Mouse (Mus musculus) MEL (cell line): ENCODE measurements around the gene Zfp931. TPM values are rescaled to one million over a fixed set of nuclear protein-coding genes. Genes with fewer than 3 reads are reported as not detected.
"Not testable (repeated sequence)": the region's sequence is repeated elsewhere in the genome, so short reads cannot be mapped to it uniquely, and the experiment has no call there.

Experiments used
- DNase-seq: peaks from one replicate; pipeline ENCODE4 v3.0.0; 2011; ENCODE audit warnings: low read depth, low spot score
- H3K27ac ChIP-seq: 2 replicates; pipeline ENCODE4 v1.5.1; 2012; ENCODE audit warnings: low read depth, mild to moderate bottlenecking, control low read depth, low read length, moderate library complexity; ENCODE audit not compliant: control insufficient read depth
- H3K27me3 ChIP-seq, 2 experiments: fragments of 150-350 bp in 1 of 2; sonication (generic) in 1 of 2; 2 replicates each; pipeline ENCODE4 v1.6.1; 2012; ENCODE audit warnings: low read length in 2 of 2, mild to moderate bottlenecking in 2 of 2, improper control_type of control experiment in 1 of 2, moderate library complexity in 1 of 2; ENCODE audit not compliant: insufficient read depth in 2 of 2, control insufficient read depth in 1 of 2
- H3K36me3 ChIP-seq, 2 experiments: 2 replicates each; pipeline ENCODE4 v1.6.1; 2012 to 2014; ENCODE audit warnings: low read length in 2 of 2, improper control_type of control experiment in 1 of 2, inconsistent platforms in 1 of 2, mild to moderate bottlenecking in 1 of 2; ENCODE audit not compliant: insufficient read depth in 2 of 2, control insufficient read depth in 1 of 2
- H3K4me1 ChIP-seq, 2 experiments: fragments of 150-350 bp in 1 of 2; sonication (generic) in 1 of 2; 2 replicates each; pipeline ENCODE4 v1.6.1; 2012; ENCODE audit warnings: low read length in 2 of 2, improper control_type of control experiment in 1 of 2, mild to moderate bottlenecking in 1 of 2; ENCODE audit not compliant: insufficient read depth in 2 of 2, control insufficient read depth in 1 of 2
- H3K4me3 ChIP-seq, 2 experiments: fragments of 150-350 bp in 1 of 2; sonication (generic) in 1 of 2; 2 replicates each; pipeline ENCODE4 v1.5.1; 2012; ENCODE audit warnings: low read depth in 2 of 2, low read length in 2 of 2, mild to moderate bottlenecking in 2 of 2, moderate library complexity in 2 of 2, control low read depth in 1 of 2, improper control_type of control experiment in 1 of 2; ENCODE audit not compliant: control insufficient read depth in 1 of 2, insufficient read depth in 1 of 2
- H3K79me2 ChIP-seq: 2 replicates; pipeline ENCODE4 v1.6.1; 2012; ENCODE audit warnings: mild to moderate bottlenecking, low read length, moderate library complexity; ENCODE audit not compliant: control insufficient read depth, poor library complexity, insufficient read depth
- H3K9ac ChIP-seq: 2 replicates; pipeline ENCODE4 v1.6.1; 2012; ENCODE audit warnings: low read depth, mild to moderate bottlenecking, control low read depth, low read length, moderate library complexity; ENCODE audit not compliant: control insufficient read depth, poor library complexity, severe bottlenecking
- H3K9me3 ChIP-seq: fragments of 150-350 bp; sonication (generic); replicated peaks from 2 replicates; pipeline ENCODE4 v1.6.1; 2012; ENCODE audit warnings: mild to moderate bottlenecking, low read length, improper control_type of control experiment, moderate library complexity; ENCODE audit not compliant: insufficient read depth
- CHD2 ChIP-seq: IDR thresholded peaks from 2 replicates; pipeline ENCODE4 v1.6.1; 2011; ENCODE audit warnings: low read length, improper control_type of control experiment
- EP300 ChIP-seq, 2 experiments: IDR thresholded peaks; 2 replicates each; pipeline ENCODE4 v1.6.1; 2011; ENCODE audit warnings: improper control_type of control experiment in 2 of 2, low read length in 2 of 2, low read depth in 1 of 2, mild to moderate bottlenecking in 1 of 2
- ETS1 ChIP-seq: IDR thresholded peaks from 2 replicates; pipeline ENCODE4 v1.6.1; 2012; ENCODE audit warnings: low read depth, mild to moderate bottlenecking, inconsistent platforms, low read length, improper control_type of control experiment, moderate library complexity
- GATA1 ChIP-seq: IDR thresholded peaks from 2 replicates; pipeline ENCODE4 v1.6.1; 2011; ENCODE audit warnings: low read depth, low read length, improper control_type of control experiment
- HCFC1 ChIP-seq: IDR thresholded peaks from 2 replicates; pipeline ENCODE4 v1.6.1; 2012; ENCODE audit warnings: low read depth, mild to moderate bottlenecking, inconsistent platforms, low read length, improper control_type of control experiment, moderate library complexity
- KAT2A ChIP-seq: conservative IDR thresholded peaks from 2 replicates; pipeline ENCODE4 v1.6.1; 2012; ENCODE audit warnings: low read depth, low read length, improper control_type of control experiment, inconsistent platforms
- MAZ ChIP-seq: IDR thresholded peaks from 2 replicates; pipeline ENCODE4 v1.6.1; 2012; ENCODE audit warnings: low read depth, mild to moderate bottlenecking, inconsistent platforms, low read length, improper control_type of control experiment
- MXI1 ChIP-seq: IDR thresholded peaks from 2 replicates; pipeline ENCODE4 v1.6.1; 2011; ENCODE audit warnings: mild to moderate bottlenecking, low read depth, low read length, improper control_type of control experiment
- NELFE ChIP-seq: IDR thresholded peaks from 2 replicates; pipeline ENCODE4 v1.6.1; 2011; ENCODE audit warnings: low read depth, low read length, improper control_type of control experiment
- POLR2A ChIP-seq, 2 experiments: IDR thresholded peaks; 2 replicates each; pipeline ENCODE4 v1.6.1; 2011 to 2012; ENCODE audit warnings: low read length in 2 of 2, mild to moderate bottlenecking in 2 of 2, control low read depth in 1 of 2, improper control_type of control experiment in 1 of 2, low read depth in 1 of 2, moderate library complexity in 1 of 2; ENCODE audit not compliant: control insufficient read depth in 1 of 2, insufficient read depth in 1 of 2, poor library complexity in 1 of 2
- RCOR1 ChIP-seq: IDR thresholded peaks from 2 replicates; pipeline ENCODE4 v1.6.1; 2012; ENCODE audit warnings: low read depth, mild to moderate bottlenecking, inconsistent platforms, low read length, improper control_type of control experiment
- SIN3A ChIP-seq: IDR thresholded peaks from 2 replicates; pipeline ENCODE4 v1.6.1; 2012; ENCODE audit warnings: low read length, improper control_type of control experiment, inconsistent platforms
- TAL1 ChIP-seq: IDR thresholded peaks from 2 replicates; pipeline ENCODE4 v1.6.1; 2012; ENCODE audit warnings: mild to moderate bottlenecking, inconsistent platforms, low read length, moderate library complexity, mixed read lengths
- TBP ChIP-seq: IDR thresholded peaks from 2 replicates; pipeline ENCODE4 v1.8.0; 2011; ENCODE audit warnings: low read depth, low read length, improper control_type of control experiment
- ZMIZ1 ChIP-seq: IDR thresholded peaks from 2 replicates; pipeline ENCODE4 v1.6.1; 2012; ENCODE audit warnings: low read depth, mild to moderate bottlenecking, inconsistent platforms, low read length, improper control_type of control experiment, moderate library complexity
- polyA plus RNA-seq, 2 experiments: library from polyadenylated mRNA; stranded (reverse) in 1 of 2; unstranded in 1 of 2; fragments of >175 nt in 1 of 2; fragments of >200 nt in 1 of 2; gene quantifications; 2 replicates each; pipeline versions ENCODE4 v1.2.1 to v1.2.4; 2012; ENCODE audit warnings: low replicate concordance in 2 of 2, low read depth in 1 of 2; ENCODE audit not compliant: insufficient read length in 2 of 2, insufficient read depth in 1 of 2, missing spikeins in 1 of 2
- total RNA-seq: library from RNA; depleted of rRNA; stranded (reverse); fragments of 300-350 nt; gene quantifications from 2 replicates; pipeline ENCODE4 v1.2.3, GENCODE M21; 2012

Zfp931 gene
- total and polyA plus RNA-seq, 3 experiments = 0.15 TPM; not detected in 2

DNA sequence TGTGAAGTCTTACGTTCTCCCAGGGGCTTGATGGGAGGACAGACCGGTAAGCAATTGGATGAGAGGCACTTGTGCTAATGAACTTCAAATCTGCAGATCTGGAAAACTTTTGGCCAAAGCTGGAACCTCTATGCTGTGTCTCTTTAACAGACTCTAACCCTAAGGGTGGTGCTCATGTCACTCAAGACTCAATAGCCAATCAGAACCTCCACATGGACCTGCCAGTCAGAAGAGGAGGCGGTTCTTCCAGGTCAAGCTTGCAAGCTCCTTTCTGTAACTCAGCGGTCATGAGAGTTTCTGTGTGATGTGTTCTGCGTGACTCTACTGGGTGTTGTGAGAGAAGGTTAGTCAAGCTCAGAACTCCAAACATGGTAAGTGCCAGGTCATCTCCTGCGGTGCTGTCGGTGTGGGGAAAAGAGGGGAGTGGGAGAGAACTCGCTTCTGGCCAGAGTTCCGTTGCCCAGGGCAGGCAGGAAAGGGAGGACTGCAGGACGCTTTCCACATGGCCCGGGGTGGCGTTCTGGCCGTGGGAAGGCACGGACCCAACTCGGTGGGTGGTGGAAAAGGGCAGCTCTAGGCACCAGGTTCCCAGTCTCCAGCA, 55.2 kb downstream of the Zfp931 start, which contains the start of gene Zfp971:
TSS of gene Zfp971 (plus strand) at position 274 of the 601 bp plus-strand sequence.
- peaks cover 15% of the 10 kb centered on the region for H3K79me2 ChIP-seq

DNA sequence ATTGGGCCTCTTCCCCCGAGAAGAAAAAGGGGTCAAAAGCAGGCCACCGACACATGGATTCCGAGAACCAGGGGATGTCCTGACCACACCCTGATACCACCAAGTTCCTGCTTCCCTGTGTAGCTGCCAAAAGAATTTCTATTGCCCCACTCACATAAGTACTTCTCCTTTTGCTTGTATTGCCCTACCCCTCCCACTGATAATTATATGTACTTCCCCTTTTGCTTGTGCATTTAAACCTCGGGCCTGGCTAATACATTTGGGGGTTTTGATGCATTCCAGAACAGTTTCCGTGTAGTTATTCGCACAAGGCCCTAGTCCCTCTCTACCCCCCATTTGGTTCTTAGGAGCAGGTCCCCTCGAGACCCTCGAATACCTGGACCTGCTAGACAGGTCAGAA, 57.5 kb downstream of the Zfp931 start:
- peak; percentile 91 for DNase-seq
- peak overlapping the region; percentile 99 for H3K27ac ChIP-seq

More for the DNA sequence above, 55.2 kb downstream of the Zfp931 start, which contains the start of gene Zfp971:
- peak; percentile 50 for DNase-seq
- H3K4me1 ChIP-seq, H3K36me3 ChIP-seq, H3K9me3 ChIP-seq, H3K27me3 ChIP-seq: not testable (repeated sequence)
- Histone ChIP-seq H3K9ac (peak within 1 kb of the TSS; percentile 75), H3K4me3 (peak within 1 kb of the TSS; percentile 73 to 93), H3K27ac (peak within 1 kb of the TSS; percentile 60)
- TF ChIP-seq MXI1 (0 out of 2 replicates have a peak, but pooled peaks have one; percentile 25), SIN3A (peak; percentile 83), POLR2A (IDR thresholded peaks at IDR 0.05; ENCODE audit: control insufficient read depth in 1 of 2, insufficient read depth in 1 of 2, low read depth in 1 of 2, low read length in 2 of 2, poor library complexity in 1 of 2) (peak in 1 of 2 experiments; percentile 61; a peak in 2 of 4 replicates), CHD2 (peak; percentile 35; the same call in 1 of the 2 replicates), NELFE (peak; percentile 32; the same call in 1 of the 2 replicates), KAT2A (peak; percentile 45; the same call in 1 of the 2 replicates), TBP (0 out of 2 replicates have a peak, but pooled peaks have one; percentile 43), HCFC1 (peak; percentile 74)

DNA sequence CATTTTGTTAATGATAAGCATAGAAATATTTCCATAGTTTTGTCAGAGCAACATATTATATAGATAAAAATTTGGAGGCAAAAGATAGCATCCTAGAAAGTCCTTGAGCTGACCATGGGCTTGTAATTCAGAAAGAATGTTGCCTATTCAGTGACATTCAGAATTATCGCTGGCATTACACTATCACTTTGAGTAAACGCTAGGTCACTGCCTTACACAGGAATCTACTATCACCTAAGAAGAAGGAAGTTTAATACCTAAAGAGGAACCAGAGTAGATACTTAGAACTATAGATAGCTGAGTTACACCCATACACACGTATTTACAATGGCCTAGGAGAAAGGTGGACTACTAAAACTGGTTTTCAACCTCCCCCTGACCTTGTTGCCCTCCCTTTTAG, 58.8 kb downstream of the Zfp931 start:
- H3K79me2 ChIP-seq, H3K36me3 ChIP-seq, H3K27me3 ChIP-seq, H3K4me1 ChIP-seq, H3K9ac ChIP-seq, H3K9me3 ChIP-seq: not testable (repeated sequence)
- peak; percentile 73 for DNase-seq
- H3K4me3 ChIP-seq = peak overlapping the region in 1 of 2 experiments; percentile 30; a peak in 2 of 4 replicates
- H3K27ac ChIP-seq = peak overlapping the region; percentile 91
- TF ChIP-seq ETS1 (peak; percentile 77), GATA1 (peak; percentile 50), EP300 (IDR thresholded peaks at IDR 0.05; ENCODE audit: low read depth in 1 of 2, low read length in 2 of 2) (peak; percentile 61 to 67), SIN3A (peak; percentile 42; the same call in 1 of the 2 replicates)

More for the DNA sequence above, 57.5 kb downstream of the Zfp931 start:
- TF ChIP-seq ETS1 = peak; percentile 87
- TF ChIP-seq POLR2A (IDR thresholded peaks at IDR 0.05; ENCODE audit: control insufficient read depth in 1 of 2, insufficient read depth in 1 of 2, low read depth in 1 of 2, low read length in 2 of 2, poor library complexity in 1 of 2) = peak in 1 of 2 experiments; percentile 58; a peak in 2 of 4 replicates
- peak; percentile 79 to 84 for TF ChIP-seq EP300 (IDR thresholded peaks at IDR 0.05; ENCODE audit: low read depth in 1 of 2, low read length in 2 of 2)
- peak; percentile 81 for TF ChIP-seq SIN3A
- peak; percentile 72 for TF ChIP-seq GATA1
- 0 out of 2 replicates have a peak, but pooled peaks have one; percentile 17 for TF ChIP-seq HCFC1
- TF ChIP-seq TAL1 = peak; percentile 29; the same call in 1 of the 2 replicates
- peak; percentile 59; the same call in 1 of the 2 replicates for TF ChIP-seq ZMIZ1
- TF ChIP-seq RCOR1 = peak; percentile 83
- TF ChIP-seq NELFE = 0 out of 2 replicates have a peak, but pooled peaks have one; percentile 25
- TF ChIP-seq MAZ = peak; percentile 88
- TF ChIP-seq TBP = peak; percentile 93
- H3K4me3 ChIP-seq, H3K36me3 ChIP-seq, H3K4me1 ChIP-seq, H3K27me3 ChIP-seq, H3K9me3 ChIP-seq: not testable (repeated sequence)
- Histone ChIP-seq H3K9ac (peak overlapping the region; percentile 62), H3K79me2 (peaks cover 10% of the 10 kb centered on the region)
